Mouse (Mus musculus) ES-CJ7 (cell line): ENCODE data around the gene Ccdc85c.

Experiments used
- DNase-seq: peaks from one replicate; pipeline ENCODE4 v3.0.0; 2011; ENCODE audit warnings: low read depth, low spot score

Gene Ccdc85c

DNA sequence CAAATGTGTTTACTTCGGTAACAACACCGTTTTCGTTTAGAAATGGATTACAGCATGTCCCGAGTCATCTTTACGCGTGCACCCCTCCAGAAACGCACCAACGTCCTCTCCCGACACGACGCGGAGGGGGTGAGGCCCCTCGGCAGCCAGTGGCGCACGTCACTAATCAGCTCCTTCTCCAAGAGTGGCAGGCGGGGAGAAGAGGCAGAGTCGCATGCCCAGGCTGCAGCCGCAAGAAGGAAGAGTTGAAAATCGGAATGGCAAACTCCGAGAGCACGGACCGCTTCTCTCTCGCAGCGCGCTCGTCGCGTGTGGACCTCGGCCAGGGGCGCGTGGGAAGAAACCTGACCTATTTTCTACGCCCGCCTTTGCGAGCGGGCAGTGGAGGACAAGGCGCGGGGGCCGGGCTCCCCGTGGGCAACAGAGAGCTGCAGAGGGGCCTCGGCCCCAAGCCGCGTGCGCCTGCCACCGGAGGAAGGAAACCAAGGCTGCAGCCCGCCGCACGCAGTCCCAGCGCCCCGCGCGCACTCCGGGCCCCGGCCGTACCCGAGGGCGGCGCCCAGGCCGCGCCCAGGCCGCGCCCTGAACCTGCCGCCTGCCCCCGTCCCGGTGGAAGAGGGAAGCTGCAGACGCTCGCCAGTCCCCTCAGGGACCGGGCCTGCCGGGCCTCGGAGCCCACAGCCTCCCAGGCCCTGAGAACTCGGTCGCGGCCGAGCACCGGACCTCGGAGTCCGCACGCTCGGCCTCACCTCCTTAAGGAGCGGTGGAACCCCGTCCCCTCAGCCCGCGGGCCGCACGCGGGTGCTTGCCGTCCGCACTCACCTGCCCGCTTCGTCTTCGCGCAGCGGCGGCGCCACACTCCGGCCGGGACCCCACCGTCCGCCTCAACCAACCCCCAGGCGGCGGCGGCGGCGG lies 96.6 kb downstream of the Ccdc85c start:
- peak; percentile 12 for DNase-seq

DNA sequence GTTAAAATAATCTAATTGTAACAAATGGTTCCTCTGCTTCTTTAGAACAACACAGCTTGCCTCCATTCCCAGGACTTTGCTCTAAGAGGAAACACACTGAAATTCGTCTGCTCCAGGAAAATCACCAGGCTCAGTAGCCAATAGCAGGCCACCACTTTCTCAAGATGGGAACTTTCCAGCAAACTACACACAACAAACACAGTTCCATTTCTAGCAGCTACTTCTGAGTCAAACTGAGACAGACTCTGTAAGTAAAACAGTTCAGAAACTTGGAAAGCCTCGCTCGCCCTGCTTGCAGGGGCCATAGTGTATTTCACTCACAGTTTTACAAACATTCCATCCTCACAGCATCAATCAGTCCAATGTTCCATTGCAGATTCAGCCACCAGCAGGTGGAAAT lies 98.9 kb downstream of the Ccdc85c start:
- DNase-seq: no peak

DNA sequence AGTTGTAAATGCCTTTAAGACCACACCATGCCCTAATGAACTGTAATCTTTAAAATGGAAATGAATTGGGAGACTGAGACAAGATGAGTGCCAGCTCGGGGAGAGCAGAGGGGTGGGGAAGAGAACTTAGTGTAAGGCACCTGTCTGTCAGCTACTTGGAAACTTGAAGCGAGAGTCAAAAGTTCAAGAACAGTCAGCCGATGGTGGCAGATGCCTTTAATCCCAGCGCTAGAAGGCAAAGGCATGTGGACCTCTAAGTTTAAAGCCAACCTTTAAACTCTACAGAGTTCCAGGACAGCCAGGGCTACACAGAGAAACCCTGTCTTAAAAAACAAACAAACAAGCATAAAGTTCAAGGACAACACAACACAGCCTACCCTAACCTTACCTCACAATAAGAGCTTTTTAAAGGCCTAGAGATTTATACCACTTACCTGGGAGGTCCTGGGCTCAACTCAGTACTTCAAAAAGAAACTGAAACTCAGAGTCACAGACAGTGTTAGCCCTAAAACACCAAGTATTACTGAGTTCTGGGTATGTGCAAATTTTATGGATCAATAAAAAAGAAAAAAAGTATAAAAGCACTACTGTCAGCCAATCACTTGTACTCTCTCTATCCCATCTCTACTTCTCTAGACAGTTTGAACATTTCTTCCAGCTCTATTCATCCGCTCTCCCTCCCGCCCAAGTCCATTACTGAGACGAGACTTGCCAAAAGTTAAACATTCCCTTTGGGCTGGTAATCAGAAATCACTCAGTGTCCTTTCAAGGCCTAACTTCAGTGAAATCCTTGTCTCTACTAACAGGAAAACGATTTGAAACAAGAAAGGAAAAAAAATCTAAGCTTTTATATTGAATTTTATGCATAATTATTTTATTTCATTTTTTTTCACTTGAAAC lies 100.4 kb downstream of the Ccdc85c start:
- DNase-seq: no peak

DNA sequence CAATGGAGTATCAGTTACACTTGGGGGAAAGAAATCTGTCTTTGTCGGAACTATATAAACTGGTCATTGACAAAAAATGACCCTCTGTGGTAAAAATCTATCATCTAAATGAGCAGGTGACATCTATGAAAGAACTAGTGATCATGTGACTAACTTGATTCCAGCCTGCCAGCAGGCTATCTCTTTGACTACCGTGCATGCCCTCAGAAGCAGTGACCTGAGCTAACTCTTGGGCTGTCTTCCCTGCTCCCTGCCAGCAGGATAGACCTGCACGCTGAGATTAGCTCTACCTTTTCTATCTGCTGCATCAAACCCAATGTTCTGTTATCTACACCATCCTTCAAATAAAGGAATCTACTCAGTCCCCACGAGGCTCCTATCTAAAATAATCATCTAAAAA lies 102.6 kb downstream of the Ccdc85c start:
- no peak for DNase-seq

DNA sequence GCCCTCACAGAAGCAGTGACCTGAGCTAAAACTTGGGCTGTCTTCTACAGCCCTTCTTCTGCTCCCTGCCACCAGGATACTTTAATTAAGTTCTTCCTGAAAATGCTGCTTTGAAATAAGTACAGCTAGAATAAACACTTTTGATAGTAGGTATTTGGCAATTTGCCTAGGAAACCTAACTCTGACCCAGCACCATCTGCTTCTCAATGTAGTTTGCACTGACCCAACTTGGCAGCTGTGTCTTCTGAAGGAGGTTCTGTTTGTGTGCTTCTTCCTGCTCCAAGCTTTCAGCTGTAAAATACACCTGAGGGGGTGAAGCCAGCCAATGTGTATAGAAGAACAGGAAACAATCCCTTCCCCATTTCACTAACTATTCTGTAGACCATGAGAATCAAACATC lies 103.9 kb downstream of the Ccdc85c start:
- DNase-seq: no peak

DNA sequence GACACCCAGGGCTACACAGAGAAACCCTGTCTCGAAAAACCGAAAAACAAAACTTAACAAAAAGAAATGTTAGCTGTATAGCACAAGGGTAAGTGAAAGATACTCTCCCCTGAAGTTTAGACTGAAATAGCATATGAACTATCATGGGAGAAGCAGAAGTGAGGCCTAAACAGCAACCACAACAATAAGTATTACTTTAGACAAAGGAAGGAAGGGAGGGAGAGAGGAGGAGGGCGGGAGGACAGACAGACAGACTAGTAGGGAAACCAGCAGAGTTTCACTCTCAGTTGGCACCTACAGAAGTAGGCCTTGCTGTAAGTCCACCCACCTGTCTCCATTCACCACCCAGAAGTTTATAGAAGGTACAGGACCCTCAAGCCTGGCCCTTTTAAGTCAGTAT lies 104.8 kb downstream of the Ccdc85c start:
- DNase-seq: no peak

DNA sequence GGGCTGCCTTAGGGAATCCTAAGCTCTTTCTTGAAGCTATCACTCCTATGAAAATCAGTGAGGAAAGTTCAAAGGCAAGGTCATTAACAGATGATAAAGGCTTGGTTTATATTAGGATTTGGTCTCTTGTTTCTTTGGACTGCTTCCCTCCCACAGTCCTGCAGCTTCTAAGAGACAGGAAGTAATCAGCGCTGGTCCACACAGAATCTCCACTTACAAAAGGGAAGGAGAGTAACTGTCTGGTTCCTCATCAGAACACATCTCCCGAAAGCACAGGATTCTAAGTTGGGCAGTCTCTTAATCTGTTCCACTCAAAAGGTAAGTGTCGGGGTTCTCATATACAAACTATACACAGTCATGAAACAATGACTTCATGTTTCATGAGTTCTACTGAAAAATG lies 106.3 kb downstream of the Ccdc85c start:
- no peak for DNase-seq

DNA sequence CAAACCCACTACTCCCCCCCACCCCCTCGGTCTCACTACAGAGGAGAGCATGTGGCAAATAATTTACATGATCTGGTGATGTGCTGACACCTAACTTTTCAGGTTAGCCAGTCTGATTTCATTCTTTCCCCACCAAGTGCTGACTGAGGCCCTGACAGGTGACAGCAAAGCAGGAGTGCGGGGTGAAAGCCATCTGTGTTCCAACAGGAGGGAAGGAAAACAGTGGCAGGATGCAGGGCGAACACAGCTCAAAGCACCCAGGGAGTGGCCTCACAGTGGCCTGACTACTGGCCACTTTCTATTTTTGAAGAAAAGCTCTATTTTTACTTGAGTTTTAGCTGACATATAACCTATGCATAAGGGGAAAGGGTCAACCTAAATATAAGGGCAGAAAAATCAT lies 111.5 kb downstream of the Ccdc85c start:
- no peak for DNase-seq

DNA sequence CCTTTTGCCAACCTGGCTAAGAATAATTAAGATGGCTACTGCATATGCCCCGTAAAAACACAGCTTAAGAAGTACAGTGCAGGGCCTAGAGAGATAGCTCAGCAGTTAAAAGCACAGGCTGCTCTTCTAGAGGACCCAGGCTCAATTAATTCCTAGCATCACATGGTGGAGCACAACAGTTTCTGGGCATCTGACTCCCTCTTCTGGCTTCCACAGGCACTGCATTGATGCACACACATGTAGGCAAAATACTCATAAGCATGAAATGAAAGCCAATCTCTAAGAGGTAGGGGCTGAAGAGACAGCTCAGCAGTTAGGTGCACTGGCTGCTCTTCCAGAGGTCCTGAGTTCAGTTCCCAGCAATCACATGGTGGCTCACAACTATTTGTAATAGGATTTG lies 113.2 kb downstream of the Ccdc85c start:
- peak; percentile 33 for DNase-seq

DNA sequence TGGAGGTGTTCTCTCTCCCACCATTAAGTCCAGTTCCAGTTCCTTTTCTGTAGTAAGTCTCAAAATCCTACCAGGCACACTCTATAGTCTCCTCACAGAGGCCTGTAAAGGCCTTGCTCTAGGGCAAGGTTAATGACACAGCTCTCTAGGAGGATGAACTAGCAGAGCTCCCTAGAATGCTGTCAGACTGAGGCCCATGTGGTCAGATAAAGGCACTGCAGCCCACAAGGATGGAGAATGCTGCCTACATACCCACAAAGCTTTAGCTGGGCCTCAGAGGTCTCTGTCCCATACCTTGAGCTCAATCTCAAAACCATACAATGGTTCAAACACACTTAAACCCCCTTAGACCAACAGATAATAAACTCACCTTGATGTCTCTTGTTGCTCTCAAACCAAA lies 115.4 kb downstream of the Ccdc85c start:
- DNase-seq: peak; percentile 17
